Mouse (Mus musculus): Measurements from ENCODE around the gene Gm4724.
"Not testable (repeated sequence)": the region's sequence is repeated elsewhere in the genome, so short reads cannot be mapped to it uniquely, and the experiment has no call there.

- not testable (repeated sequence) for TF ChIP-seq EP300, CTCF (IDR thresholded peaks at IDR 0.05; ENCODE audit: low read depth)
Measured at GRCm38 (mm10) chr2:175435707-175436106, at the start of gene Gm4724.
